Comparison of ENCODE assay signal across 22 mouse cellular contexts in genomic region chr5:138883573-138883972, GRCm38 (mm10).
DNase-seq lines count a peak whose midpoint lies in the region; ATAC-seq lines count a peak whose summit lies in the region.
"Had no signal": no experiment of that assay in that cellular context is flagged by ENCODE, and none has a peak within 500 bp of the region (broad histone marks: within the 10 kb centered on the region; RNA-seq: fewer than 3 reads in every experiment).

No protein-coding gene starts in this region.

- ATAC-seq in forebrain, embryonic 15.5 days (replicated peaks) = no peak
- no peak for ATAC-seq in embryonic facial prominence, embryonic 11.5 days (replicated peaks; ENCODE audit: insufficient number of reproducible peaks, low FRiP score, low TSS enrichment, low read depth)
- no peak for ATAC-seq in limb, embryonic 15.5 days (ENCODE audit: insufficient number of reproducible peaks, low FRiP score, low TSS enrichment, low read depth)
- ATAC-seq: forebrain, postnatal 0 days; intestine, embryonic 16.5 days had no signal

- DNase-seq in forebrain, embryonic 10.5 days (ENCODE audit: extremely low spot score, low spot score) = no peak
- peak; percentile 20 for DNase-seq in embryonic facial prominence, embryonic 11.5 days (ENCODE audit: low spot score)
- peak; percentile 18 for DNase-seq in forelimb bud, embryonic 11.5 days (ENCODE audit: low read depth, low spot score)
- no peak for DNase-seq in urinary bladder, postnatal 25 days (ENCODE audit: low spot score)
- no peak for DNase-seq in lung, postnatal 4 days
- DNase-seq: adrenal gland, postnatal 14 days; cerebellum, adult 11-12 months; cerebellum, adult 9-10 months; cerebellum, postnatal 25 days; forebrain, postnatal 0 days; gastrocnemius, postnatal 36 days; heart, adult 18-20 months; heart, postnatal 36 days had no signal

- WGBS in forebrain, embryonic 10.5 days = 68% methylated on average over 9 of the region's 9 CpGs
- WGBS in forebrain, embryonic 15.5 days = 80% methylated on average over 9 of the region's 9 CpGs
- 54% methylated on average over 9 of the region's 9 CpGs for WGBS in embryonic facial prominence, embryonic 11.5 days
- WGBS in limb, embryonic 15.5 days = 62% methylated on average over 9 of the region's 9 CpGs

- peak overlapping the region; percentile 44; the same call in 1 of the 2 replicates for H3K27ac ChIP-seq in forebrain, embryonic 10.5 days
- H3K27ac ChIP-seq in forebrain, embryonic 15.5 days (replicated peaks) = no peak overlapping the region
- H3K27ac ChIP-seq in embryonic facial prominence, embryonic 11.5 days (replicated peaks; ENCODE audit: low read depth, low read length) = no peak overlapping the region
- 0 out of 2 replicates have a peak overlapping the region, but pooled peaks have one; percentile 11 for H3K27ac ChIP-seq in limb, embryonic 15.5 days
- H3K27ac ChIP-seq: embryonic facial prominence, embryonic 15.5 days; forebrain, embryonic 12.5 days; heart, embryonic 15.5 days; hindbrain, embryonic 15.5 days had no signal

- H3K4me2 ChIP-seq in forebrain, embryonic 15.5 days (replicated peaks) = no peak overlapping the region
- H3K4me2 ChIP-seq in embryonic facial prominence, embryonic 11.5 days (ENCODE audit: low read depth, low read length) = no peak overlapping the region
- no peak overlapping the region for H3K4me2 ChIP-seq in limb, embryonic 15.5 days
- H3K4me2 ChIP-seq: embryonic facial prominence, embryonic 15.5 days; forebrain, embryonic 12.5 days; heart, embryonic 11.5 days; heart, embryonic 15.5 days; hindbrain, embryonic 15.5 days had no signal

- no peaks in the 10 kb centered on the region for H3K9me3 ChIP-seq in forebrain, embryonic 10.5 days
- H3K9me3 ChIP-seq in forebrain, embryonic 15.5 days = no peaks in the 10 kb centered on the region
- H3K9me3 ChIP-seq in embryonic facial prominence, embryonic 11.5 days (replicated peaks; ENCODE audit: control insufficient read depth, low read length) = no peaks in the 10 kb centered on the region
- H3K9me3 ChIP-seq in limb, embryonic 15.5 days = no peaks in the 10 kb centered on the region
- H3K9me3 ChIP-seq: embryonic facial prominence, embryonic 15.5 days; forebrain, embryonic 12.5 days; heart, embryonic 15.5 days; hindbrain, embryonic 15.5 days had no signal

- H3K9ac ChIP-seq in forebrain, embryonic 15.5 days (replicated peaks) = no peak overlapping the region
- H3K9ac ChIP-seq in embryonic facial prominence, embryonic 11.5 days (replicated peaks; ENCODE audit: low read length) = no peak overlapping the region
- H3K9ac ChIP-seq in limb, embryonic 15.5 days = no peak overlapping the region
- H3K9ac ChIP-seq: embryonic facial prominence, embryonic 15.5 days; forebrain, embryonic 12.5 days; forebrain, postnatal 0 days; heart, embryonic 15.5 days; hindbrain, embryonic 15.5 days had no signal

- H3K4me3 ChIP-seq in forebrain, embryonic 10.5 days = no peak overlapping the region
- no peak overlapping the region for H3K4me3 ChIP-seq in forebrain, embryonic 15.5 days
- no peak overlapping the region for H3K4me3 ChIP-seq in embryonic facial prominence, embryonic 11.5 days (ENCODE audit: low read depth, low read length)
- H3K4me3 ChIP-seq in limb, embryonic 15.5 days = no peak overlapping the region
- H3K4me3 ChIP-seq: embryonic facial prominence, embryonic 15.5 days; erythroblast, embryonic 14.5 days; forebrain, embryonic 12.5 days; heart, embryonic 15.5 days; hindbrain, embryonic 15.5 days had no signal

- H3K4me1 ChIP-seq in forebrain, embryonic 10.5 days = peaks cover 18% of the 10 kb centered on the region
- H3K4me1 ChIP-seq in forebrain, embryonic 15.5 days = peaks cover 6% of the 10 kb centered on the region; the same call in 1 of the 2 replicates
- no peaks in the 10 kb centered on the region for H3K4me1 ChIP-seq in embryonic facial prominence, embryonic 11.5 days (ENCODE audit: control insufficient read depth, insufficient read depth, low read length)
- peaks cover 12% of the 10 kb centered on the region for H3K4me1 ChIP-seq in limb, embryonic 15.5 days
- H3K4me1 ChIP-seq: heart, embryonic 15.5 days; hindbrain, embryonic 15.5 days had no signal

- H3K27me3 ChIP-seq in forebrain, embryonic 10.5 days (ENCODE audit: poor library complexity, severe bottlenecking) = 0 out of 2 replicates have a peak, but pooled peaks cover 6% of the 10 kb centered on the region
- no peaks in the 10 kb centered on the region for H3K27me3 ChIP-seq in forebrain, embryonic 15.5 days
- no peaks in the 10 kb centered on the region for H3K27me3 ChIP-seq in embryonic facial prominence, embryonic 11.5 days (ENCODE audit: control insufficient read depth, insufficient read depth, low read length)
- 0 out of 2 replicates have a peak, but pooled peaks cover 3% of the 10 kb centered on the region for H3K27me3 ChIP-seq in limb, embryonic 15.5 days
- H3K27me3 ChIP-seq: embryonic facial prominence, embryonic 15.5 days; forebrain, embryonic 12.5 days; heart, embryonic 15.5 days; hindbrain, embryonic 15.5 days had no signal

- no peaks in the 10 kb centered on the region for H3K36me3 ChIP-seq in forebrain, embryonic 10.5 days (replicated peaks)
- H3K36me3 ChIP-seq in forebrain, embryonic 15.5 days = no peaks in the 10 kb centered on the region
- no peaks in the 10 kb centered on the region for H3K36me3 ChIP-seq in embryonic facial prominence, embryonic 11.5 days (replicated peaks; ENCODE audit: control insufficient read depth, insufficient read depth, low read depth, low read length)
- no peaks in the 10 kb centered on the region for H3K36me3 ChIP-seq in limb, embryonic 15.5 days
- H3K36me3 ChIP-seq: embryonic facial prominence, embryonic 15.5 days; forebrain, embryonic 12.5 days; heart, embryonic 15.5 days; hindbrain, embryonic 15.5 days had no signal

Comparison
In these comparisons a context has a peak if more than half of its experiments do, and no peak if none do; other contexts are left out.
1. H3K27ac ChIP-seq: peak in forebrain, embryonic 10.5 days (single experiment) and limb, embryonic 15.5 days (single experiment); none in forebrain, embryonic 15.5 days (single experiment) and embryonic facial prominence, embryonic 11.5 days (single experiment).
2. DNase-seq: peak in embryonic facial prominence, embryonic 11.5 days (single experiment) and forelimb bud, embryonic 11.5 days (single experiment); none in forebrain, embryonic 10.5 days (single experiment), urinary bladder, postnatal 25 days (single experiment) and lung, postnatal 4 days (0 of 2).